Mouse (Mus musculus) testis, adult 2 months (tissue): ENCODE measurements around the gene Chchd10. TPM values are rescaled to one million over a fixed set of nuclear protein-coding genes. Genes with fewer than 3 reads are reported as not detected.
"Not testable (repeated sequence)": the region's sequence is repeated elsewhere in the genome, so short reads cannot be mapped to it uniquely, and the experiment has no call there.

Source experiments
- H3K27ac ChIP-seq: fragments of 200-500 bp; 2 replicates; pipeline ENCODE4 v1.5.1; 2012; ENCODE audit warnings: low read depth, low read length; ENCODE audit not compliant: control insufficient read depth, insufficient read depth
- H3K27me3 ChIP-seq: fragments of 200-500 bp; 2 replicates; pipeline ENCODE4 v1.6.1; 2012; ENCODE audit warnings: mild to moderate bottlenecking, low read length, moderate library complexity; ENCODE audit not compliant: control insufficient read depth, insufficient read depth
- H3K36me3 ChIP-seq: fragments of 200-500 bp; 2 replicates; pipeline ENCODE4 v1.6.1; 2012; ENCODE audit warnings: mild to moderate bottlenecking, low read length; ENCODE audit not compliant: control insufficient read depth, insufficient read depth
- H3K4me1 ChIP-seq: fragments of 200-500 bp; 2 replicates; pipeline ENCODE4 v1.6.1; 2012; ENCODE audit warnings: low read length; ENCODE audit not compliant: control insufficient read depth, insufficient read depth
- H3K4me3 ChIP-seq: fragments of 200-500 bp; 2 replicates; pipeline ENCODE4 v1.5.1; 2012; ENCODE audit warnings: low read depth, mild to moderate bottlenecking, low read length, moderate library complexity, mixed read lengths; ENCODE audit not compliant: control insufficient read depth
- CTCF ChIP-seq: fragments of 200-500 bp; IDR thresholded peaks from 2 replicates; pipeline ENCODE4 v1.5.1; 2012; ENCODE audit warnings: low read depth, mild to moderate bottlenecking, inconsistent platforms, low read length, moderate library complexity; ENCODE audit not compliant: control insufficient read depth, insufficient read depth, insufficient replicate concordance
- POLR2A ChIP-seq: fragments of 200-500 bp; IDR thresholded peaks from 2 replicates; pipeline ENCODE4 v1.6.1; 2012; ENCODE audit warnings: low read depth, mild to moderate bottlenecking, inconsistent platforms, low read length, moderate library complexity; ENCODE audit not compliant: control insufficient read depth
- polyA plus RNA-seq: library from polyadenylated mRNA; depleted of rRNA; stranded (reverse); fragments of >200 nt; gene quantifications from 2 replicates; pipeline ENCODE4 v1.2.3, GENCODE M21; 2012; rRNA removed

The Chchd10 gene
- polyA plus RNA-seq, result 64.5 and 78.9 TPM in 2 replicates

GRCm38 (mm10) chr10:75932891-75933290 lies at the start of gene Chchd10:
Gene Chchd10, plus strand, starts transcription at chr10:75933130.
- H3K27me3 ChIP-seq, result no peaks in the 10 kb centered on the region
- H3K27ac ChIP-seq, result no peak within 1 kb of the TSS; the same call in 1 of the 2 replicates
- no peaks in the 10 kb centered on the region for H3K36me3 ChIP-seq
- H3K4me1 ChIP-seq, result peaks cover 29% of the 10 kb centered on the region
- H3K4me3 ChIP-seq, result peak within 1 kb of the TSS; percentile 75
- no peak for TF ChIP-seq POLR2A
- TF ChIP-seq CTCF, result no peak

- no peak overlapping the region for H3K4me3 ChIP-seq
- peaks cover 12% of the 10 kb centered on the region for H3K4me1 ChIP-seq
- H3K36me3 ChIP-seq, result no peaks in the 10 kb centered on the region
- H3K27ac ChIP-seq, result no peak overlapping the region
- H3K27me3 ChIP-seq, result no peaks in the 10 kb centered on the region
- TF ChIP-seq CTCF (no peak), POLR2A (no peak)
Measured at GRCm38 (mm10) chr10:75883232-75883552, 49.7 kb upstream of the Chchd10 start.

- peaks cover 12% of the 10 kb centered on the region for H3K4me1 ChIP-seq
- no peak overlapping the region for H3K27ac ChIP-seq
- TF ChIP-seq POLR2A, result no peak
- no peak for TF ChIP-seq CTCF
- H3K36me3 ChIP-seq, result no peaks in the 10 kb centered on the region
- no peak overlapping the region for H3K4me3 ChIP-seq
- no peaks in the 10 kb centered on the region for H3K27me3 ChIP-seq
Measured at GRCm38 (mm10) chr10:75884742-75885141, 48.2 kb upstream of the Chchd10 start.

- H3K27me3 ChIP-seq, H3K27ac ChIP-seq, H3K36me3 ChIP-seq, H3K4me1 ChIP-seq, H3K4me3 ChIP-seq: not testable (repeated sequence)
Measured at GRCm38 (mm10) chr10:75887504-75887903, 45.4 kb upstream of the Chchd10 start.

DNA sequence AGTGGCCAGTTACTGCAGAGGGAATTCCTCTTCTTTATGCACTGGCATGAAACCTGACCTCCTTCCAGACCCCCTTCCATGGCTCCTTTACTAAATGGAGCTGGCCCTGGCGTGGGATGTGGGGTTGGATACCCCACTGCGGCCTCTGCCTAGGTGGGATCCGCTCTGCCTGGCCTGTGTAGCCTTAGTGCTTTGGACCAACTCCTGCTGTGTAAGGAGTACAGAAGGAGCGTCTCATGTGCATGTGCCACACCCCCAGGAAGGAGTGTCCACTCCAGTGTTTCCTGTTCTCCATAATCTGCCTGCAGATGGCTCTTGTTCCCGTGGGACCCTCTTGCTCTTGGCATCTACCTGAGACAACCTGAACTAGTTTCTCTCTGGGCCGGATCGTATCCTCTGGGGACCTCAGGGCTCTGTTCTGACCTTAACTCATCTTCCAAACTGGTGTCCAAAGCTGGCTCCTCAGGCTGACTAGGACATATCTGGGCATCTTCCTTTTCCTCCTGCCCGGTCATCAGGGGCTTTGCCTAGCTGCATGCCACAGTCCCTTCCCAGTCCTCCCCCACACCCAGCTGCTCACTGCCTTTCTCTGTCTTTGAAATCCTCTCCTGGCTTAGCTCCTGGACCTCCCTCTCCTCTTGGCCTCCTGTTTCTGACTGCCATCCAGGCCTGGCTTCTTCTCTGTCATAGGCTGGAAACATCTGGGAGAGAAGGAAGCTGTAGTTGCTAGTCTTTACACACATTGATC lies 43.4 kb upstream of the Chchd10 start:
- no peak for TF ChIP-seq CTCF
- TF ChIP-seq POLR2A, result no peak
- Histone ChIP-seq H3K27ac (no peak overlapping the region), H3K4me1 (peaks cover 8% of the 10 kb centered on the region), H3K36me3 (no peaks in the 10 kb centered on the region), H3K4me3 (no peak overlapping the region), H3K27me3 (no peaks in the 10 kb centered on the region)

DNA sequence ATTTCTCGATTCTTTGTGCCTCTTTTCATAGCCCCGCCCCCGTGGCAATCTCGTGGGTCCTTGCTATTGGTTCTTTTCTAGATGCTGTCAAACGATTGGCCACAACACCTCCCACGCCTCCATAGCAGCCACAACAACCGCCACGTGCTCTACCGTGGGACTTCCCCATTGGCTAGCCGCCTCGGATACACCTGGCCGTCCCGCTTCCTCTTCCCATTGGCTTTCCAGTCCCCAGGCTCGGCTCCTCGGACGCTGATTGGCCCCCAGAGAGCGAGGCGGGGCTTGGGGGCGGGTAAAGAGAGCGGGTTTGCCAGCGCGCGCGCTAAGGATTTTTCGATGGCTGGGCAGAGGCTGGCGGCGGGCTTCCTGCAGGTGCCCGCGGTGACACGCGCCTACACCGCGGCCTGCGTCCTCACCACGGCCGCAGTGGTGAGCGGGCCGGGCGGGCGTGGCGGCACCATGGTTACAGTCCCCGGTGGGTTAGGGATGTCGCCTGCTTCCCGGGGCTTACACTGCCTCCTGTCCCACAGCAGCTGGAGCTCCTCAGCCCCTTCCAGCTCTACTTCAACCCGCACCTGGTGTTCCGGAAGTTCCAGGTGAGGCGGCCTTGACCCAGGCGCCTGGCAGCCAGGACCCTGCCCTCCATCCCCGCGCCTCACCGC lies 39.7 kb upstream of the Chchd10 start, which contains the start of gene Derl3:
Gene Derl3, plus strand, starts transcription at position 325 of the 662 bp plus-strand sequence.
- peaks cover 9% of the 10 kb centered on the region for H3K4me1 ChIP-seq
- H3K36me3 ChIP-seq, result no peaks in the 10 kb centered on the region
- H3K27ac ChIP-seq, result peak within 1 kb of the TSS; percentile 75
- H3K4me3 ChIP-seq, result peak within 1 kb of the TSS; percentile 90
- TF ChIP-seq POLR2A (peak; percentile 48; the same call in 1 of the 2 replicates), CTCF (no peak)
- H3K27me3 ChIP-seq, result no peaks in the 10 kb centered on the region

DNA sequence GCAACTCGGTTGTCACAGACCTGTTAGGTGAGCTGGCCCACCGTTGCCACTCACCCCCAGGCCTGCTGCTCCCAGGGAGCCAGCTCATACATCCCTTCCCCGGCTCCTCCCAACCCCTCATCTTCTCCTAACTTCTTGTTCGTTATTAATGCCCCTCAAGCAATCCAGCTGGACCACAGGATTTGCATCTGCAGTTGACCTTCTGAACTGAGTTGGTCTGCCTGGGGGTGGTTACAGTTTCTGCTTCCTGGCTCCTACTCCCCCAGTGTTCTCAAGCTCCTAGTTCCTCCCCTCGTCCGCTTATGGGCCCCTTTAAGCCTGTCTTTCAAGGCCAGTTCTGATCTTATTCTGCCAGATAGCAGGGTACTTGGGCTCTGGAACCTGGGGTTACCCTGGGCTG lies 38.3 kb upstream of the Chchd10 start:
- no peak for TF ChIP-seq POLR2A
- no peak for TF ChIP-seq CTCF
- Histone ChIP-seq H3K27me3 (no peaks in the 10 kb centered on the region), H3K4me3 (peak overlapping the region; percentile 90), H3K27ac (peak overlapping the region; percentile 52), H3K4me1 (peaks cover 18% of the 10 kb centered on the region), H3K36me3 (no peaks in the 10 kb centered on the region)
